Mouse (Mus musculus) megakaryocyte, embryonic 14.5 days (primary cell): ENCODE measurements around the gene Six3.

Source experiments
- FLI1 ChIP-seq: IDR thresholded peaks from 2 replicates; pipeline ENCODE4 v1.6.1; 2012; ENCODE audit warnings: low read length, inconsistent platforms, mixed read lengths
- GATA1 ChIP-seq: IDR thresholded peaks from 3 replicates; pipeline ENCODE4 v1.6.1; 2012; ENCODE audit warnings: mixed read lengths, low read length, inconsistent platforms, borderline replicate concordance

DNA sequence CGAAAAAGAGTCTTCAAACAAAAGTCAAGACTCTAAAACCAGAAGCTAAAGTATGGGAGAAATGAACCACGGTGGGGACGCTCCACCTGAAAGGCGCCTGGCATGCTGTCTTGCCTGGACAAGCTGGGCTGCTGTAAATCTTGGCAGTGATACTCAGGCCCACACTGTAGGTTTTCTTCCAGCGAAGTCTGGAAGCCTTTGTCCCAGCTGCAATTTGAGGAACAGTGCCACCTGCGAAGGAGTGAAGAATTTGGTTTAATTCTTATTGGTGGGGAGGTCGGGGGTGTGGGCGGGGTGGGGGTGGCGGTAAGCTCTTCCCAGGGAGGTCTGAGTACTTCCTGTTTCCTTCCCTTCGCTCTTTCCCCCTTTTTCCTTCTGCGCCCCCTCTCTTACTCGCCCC, 31.9 kb downstream of the Six3 start:
- TF ChIP-seq GATA1 (no peak), FLI1 (no peak)
